Mouse (Mus musculus) cerebellum, adult 11 months (tissue): ENCODE measurements around the gene Sult3a2.
"Not testable (repeated sequence)": the region's sequence is repeated elsewhere in the genome, so short reads cannot be mapped to it uniquely, and the experiment has no call there.

ENCODE experiments used
- DNase-seq: peaks from one replicate; pipeline ENCODE4 v3.0.0; 2022

Gene Sult3a2

GRCm38 (mm10) chr10:33786604-33787003, at the start of gene Sult3a2:
Sult3a2 (minus strand) TSS chr10:33786704.
- DNase-seq = no peak

- no peak for DNase-seq
These were observed 34.4 kb upstream of the Sult3a2 start for GRCm38 (mm10) chr10:33820892-33821291.

GRCm38 (mm10) chr10:33816923-33817322, 30.4 kb upstream of the Sult3a2 start:
- DNase-seq = no peak

GRCm38 (mm10) chr10:33814266-33814665, 27.8 kb upstream of the Sult3a2 start:
- no peak for DNase-seq

GRCm38 (mm10) chr10:33811807-33812206, 25.3 kb upstream of the Sult3a2 start:
- no peak for DNase-seq

- DNase-seq = not testable (repeated sequence)
These were observed 10.9 kb upstream of the Sult3a2 start for GRCm38 (mm10) chr10:33797221-33797949.

- not testable (repeated sequence) for DNase-seq
These were observed 9.9 kb upstream of the Sult3a2 start for GRCm38 (mm10) chr10:33796269-33796915.

- not testable (repeated sequence) for DNase-seq
These were observed 5.7 kb upstream of the Sult3a2 start for GRCm38 (mm10) chr10:33792166-33792565.

- DNase-seq = no peak
These were observed 1.0 kb upstream of the Sult3a2 start for GRCm38 (mm10) chr10:33787541-33787940.

- DNase-seq = not testable (repeated sequence)
These were observed 51.3 kb downstream of the Sult3a2 start for GRCm38 (mm10) chr10:33735251-33735650.

GRCm38 (mm10) chr10:33733241-33733640, 53.3 kb downstream of the Sult3a2 start:
- no peak for DNase-seq

GRCm38 (mm10) chr10:33732409-33733185, 53.9 kb downstream of the Sult3a2 start:
- no peak for DNase-seq

- no peak for DNase-seq
These were observed 62.7 kb downstream of the Sult3a2 start for GRCm38 (mm10) chr10:33723764-33724163.

- DNase-seq = no peak
These were observed 64.6 kb downstream of the Sult3a2 start for GRCm38 (mm10) chr10:33721827-33722438.
